Mouse (Mus musculus): ENCODE data around the gene P4hb. TPM values are rescaled to one million over a fixed set of nuclear protein-coding genes. Genes with fewer than 3 reads are reported as not detected.
"Not testable (repeated sequence)": the region's sequence is repeated elsewhere in the genome, so short reads cannot be mapped to it uniquely, and the experiment has no call there.

The P4hb gene
- polyA plus RNA-seq, 1 experiment from 2014 or later = 791 TPM

DNA sequence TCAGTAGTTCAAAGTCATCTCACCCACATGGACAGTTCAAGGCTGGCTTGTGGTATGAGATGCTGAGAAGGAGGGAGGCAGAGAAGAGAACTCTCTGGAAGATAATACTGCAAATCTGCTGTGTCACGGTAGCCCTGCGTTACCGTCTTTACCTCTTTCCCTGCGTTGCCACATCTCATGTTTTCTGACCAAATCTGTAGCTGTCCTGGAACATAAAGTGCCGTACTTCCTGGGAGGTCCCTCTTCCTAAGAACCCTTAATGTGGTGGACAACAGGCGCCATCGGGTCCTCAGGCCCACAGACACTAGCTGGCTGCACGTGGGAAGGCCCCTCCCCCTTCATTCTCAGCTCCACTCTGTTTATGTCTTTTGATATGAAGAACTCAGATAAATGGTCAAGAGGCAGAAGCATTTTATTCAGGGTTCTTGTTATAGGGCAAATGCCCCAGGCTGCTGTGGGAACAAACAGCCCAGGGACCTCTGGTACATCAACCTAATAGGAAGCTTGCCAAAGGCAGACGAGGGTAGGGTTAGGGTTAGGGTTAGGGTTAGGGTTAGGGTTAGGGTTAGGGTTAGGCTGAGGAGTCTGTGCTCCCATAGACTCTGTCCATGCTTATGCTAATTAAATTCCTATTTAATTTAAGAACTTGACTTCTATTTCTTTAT lies 45.2 kb downstream of the P4hb start:
- no peak overlapping the region for H3K9ac ChIP-seq
- no peak overlapping the region for H3K4me3 ChIP-seq
- ATAC-seq (ENCODE audit: low FRiP score, low read depth) = no peak
- no peaks in the 10 kb centered on the region for H3K9me3 ChIP-seq
- 80% methylated on average over 9 of the region's 9 CpGs for WGBS
- no peaks in the 10 kb centered on the region for H3K36me3 ChIP-seq
- H3K4me1 ChIP-seq = peaks cover 23% of the 10 kb centered on the region
- H3K4me2 ChIP-seq (replicated peaks) = no peak overlapping the region
- peaks cover 55% of the 10 kb centered on the region for H3K27me3 ChIP-seq
- no peak overlapping the region for H3K27ac ChIP-seq

DNA sequence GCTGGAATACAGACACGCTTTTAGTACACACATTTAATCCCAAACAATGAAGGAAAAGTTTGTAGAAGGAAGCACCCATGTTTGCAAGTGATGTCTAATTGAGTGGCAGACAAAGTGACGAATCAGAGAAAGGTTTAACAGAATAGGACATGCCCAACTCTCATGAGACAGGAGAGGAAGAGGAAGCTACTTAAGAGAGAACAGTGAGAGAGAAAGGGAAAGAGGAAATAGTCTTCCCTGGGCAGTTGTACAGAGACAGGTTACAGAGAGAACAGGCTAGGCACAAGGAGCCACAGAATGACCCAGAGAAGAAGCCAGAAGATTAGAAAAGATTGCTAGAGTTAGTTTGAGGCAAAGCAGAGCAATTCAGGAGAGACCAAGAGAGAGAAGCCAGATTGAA lies 47.1 kb downstream of the P4hb start:
- no peak for ATAC-seq (ENCODE audit: low FRiP score, low read depth)
- H3K9ac ChIP-seq = no peak overlapping the region
- peaks cover 11% of the 10 kb centered on the region for H3K4me1 ChIP-seq
- no peaks in the 10 kb centered on the region for H3K9me3 ChIP-seq
- 87% methylated on average over 2 of the region's 2 CpGs for WGBS
- no peak overlapping the region for H3K27ac ChIP-seq
- H3K27me3 ChIP-seq = peaks cover 36% of the 10 kb centered on the region
- H3K4me2 ChIP-seq (replicated peaks) = no peak overlapping the region
- no peak overlapping the region for H3K4me3 ChIP-seq
- H3K36me3 ChIP-seq = no peaks in the 10 kb centered on the region

DNA sequence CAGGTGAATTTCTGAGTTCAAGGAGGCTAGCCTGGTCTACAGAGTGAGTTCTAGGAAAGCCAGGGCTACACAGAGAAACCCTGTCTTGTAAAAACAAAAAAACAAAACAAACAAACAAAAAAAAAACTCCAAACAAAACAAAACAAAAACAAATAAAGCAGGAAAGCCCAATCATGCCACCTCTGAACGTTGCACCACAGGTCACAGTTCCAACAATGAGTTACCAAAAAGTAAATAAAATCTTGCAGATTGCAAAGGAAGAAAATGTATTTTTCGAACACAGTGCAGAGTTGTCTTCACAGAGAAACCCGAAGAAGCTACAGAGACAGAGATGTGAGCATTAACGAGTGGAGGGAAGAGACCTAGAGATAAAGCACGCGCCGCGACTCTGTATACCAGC lies 50.5 kb downstream of the P4hb start:
- Histone ChIP-seq H3K27me3 (peaks cover 2% of the 10 kb centered on the region; the same call in 1 of the 2 replicates), H3K9me3 (no peaks in the 10 kb centered on the region), H3K4me3 (no peak overlapping the region), H3K27ac (no peak overlapping the region), H3K36me3 (no peaks in the 10 kb centered on the region), H3K4me2 (replicated peaks) (no peak overlapping the region), H3K4me1 (peaks cover 11% of the 10 kb centered on the region), H3K9ac (no peak overlapping the region)
- 84% methylated on average over 8 of the region's 8 CpGs for WGBS
- ATAC-seq (ENCODE audit: low FRiP score, low read depth) = no peak

DNA sequence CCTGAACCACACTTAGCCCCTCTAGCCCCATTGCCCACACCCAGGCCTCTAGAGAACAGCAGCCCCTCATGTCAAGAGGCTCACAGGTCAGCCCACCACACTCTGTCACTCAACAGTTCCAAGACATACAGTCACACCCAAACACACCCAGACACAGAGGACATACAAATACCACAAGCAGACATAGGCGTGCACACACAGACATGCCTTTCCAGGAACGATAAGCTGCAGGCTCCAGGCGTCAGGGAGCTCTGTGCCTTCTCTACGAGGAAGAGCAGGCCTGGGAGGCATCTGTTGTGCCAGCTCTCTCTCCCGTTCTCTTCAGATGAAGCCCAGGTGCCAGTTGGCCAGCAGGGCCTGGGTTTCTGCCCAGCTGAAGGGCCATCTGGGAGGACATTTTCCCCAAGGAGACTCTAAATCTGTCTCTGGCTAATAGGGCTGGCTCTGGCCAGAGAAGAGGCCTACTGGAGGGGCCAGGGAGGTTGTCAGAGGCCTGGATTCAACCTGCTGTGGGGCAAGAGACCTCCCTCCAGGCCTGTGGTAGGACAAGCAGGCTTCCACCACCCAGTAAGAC lies 52.0 kb downstream of the P4hb start:
- no peak overlapping the region for H3K27ac ChIP-seq
- H3K4me2 ChIP-seq (replicated peaks) = no peak overlapping the region
- 76% methylated on average over 5 of the region's 5 CpGs for WGBS
- H3K4me3 ChIP-seq = no peak overlapping the region
- H3K27me3 ChIP-seq = no peaks in the 10 kb centered on the region
- no peaks in the 10 kb centered on the region for H3K9me3 ChIP-seq
- peak overlapping the region; percentile 19; the same call in 1 of the 2 replicates for H3K9ac ChIP-seq
- H3K4me1 ChIP-seq = peaks cover 11% of the 10 kb centered on the region
- H3K36me3 ChIP-seq = no peaks in the 10 kb centered on the region
- no peak for ATAC-seq (ENCODE audit: low FRiP score, low read depth)

DNA sequence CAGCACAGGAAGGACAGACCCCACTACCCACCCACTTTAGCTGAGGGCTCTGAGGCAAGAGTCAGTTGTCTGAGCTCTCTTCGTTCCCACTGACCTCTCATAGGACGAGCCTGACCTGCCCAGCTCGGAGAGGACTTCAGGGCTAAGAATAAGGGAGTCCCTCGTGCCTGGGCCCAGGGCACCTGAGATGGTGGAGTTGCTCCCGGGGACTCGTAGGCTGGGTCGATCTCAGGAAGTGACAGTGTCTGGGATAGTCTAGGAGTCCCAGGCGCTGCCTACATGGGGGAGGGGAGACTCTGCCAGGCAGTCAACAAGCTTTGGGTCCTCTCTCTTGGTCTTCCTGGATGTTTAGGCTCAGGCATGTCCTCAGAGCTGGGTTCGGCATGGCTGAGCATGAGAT lies 52.6 kb downstream of the P4hb start:
- H3K4me3 ChIP-seq = no peak overlapping the region
- peaks cover 11% of the 10 kb centered on the region for H3K4me1 ChIP-seq
- no peak overlapping the region for H3K4me2 ChIP-seq (replicated peaks)
- 74% methylated on average over 9 of the region's 9 CpGs for whole genome bisulfite sequencing
- H3K9ac ChIP-seq = no peak overlapping the region
- H3K27me3 ChIP-seq = no peaks in the 10 kb centered on the region
- ATAC-seq (ENCODE audit: low FRiP score, low read depth) = no peak
- no peaks in the 10 kb centered on the region for H3K36me3 ChIP-seq
- H3K27ac ChIP-seq = no peak overlapping the region
- no peaks in the 10 kb centered on the region for H3K9me3 ChIP-seq

DNA sequence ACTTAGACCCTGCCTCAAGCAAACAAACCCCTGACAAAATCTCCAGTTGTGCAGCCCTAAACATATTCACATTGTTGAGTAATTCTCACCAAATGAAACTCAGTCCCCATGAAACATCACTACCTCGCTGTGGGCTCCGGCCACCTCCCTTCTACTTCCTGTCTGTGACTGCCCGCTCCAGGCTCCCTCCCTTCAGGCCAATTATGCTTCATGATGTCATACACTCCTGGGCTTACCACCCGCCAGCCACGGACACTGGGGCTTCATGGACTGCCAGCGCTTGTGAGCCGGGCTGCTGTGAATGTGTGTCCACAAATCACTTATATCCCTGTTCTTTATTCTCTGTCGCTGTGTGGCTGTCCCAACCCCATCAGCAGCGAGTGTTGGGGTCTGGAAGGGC lies 53.3 kb downstream of the P4hb start:
- H3K27me3 ChIP-seq = no peaks in the 10 kb centered on the region
- peaks cover 11% of the 10 kb centered on the region for H3K4me1 ChIP-seq
- no peak for ATAC-seq (ENCODE audit: low FRiP score, low read depth)
- 24% methylated on average over 9 of the region's 9 CpGs for WGBS
- H3K27ac ChIP-seq = peak overlapping the region; percentile 3; the same call in 1 of the 2 replicates
- no peak overlapping the region for H3K4me3 ChIP-seq
- peak overlapping the region; percentile 13; the same call in 1 of the 2 replicates for H3K9ac ChIP-seq
- no peaks in the 10 kb centered on the region for H3K9me3 ChIP-seq
- H3K4me2 ChIP-seq (replicated peaks) = peak overlapping the region; percentile 31
- H3K36me3 ChIP-seq = no peaks in the 10 kb centered on the region

DNA sequence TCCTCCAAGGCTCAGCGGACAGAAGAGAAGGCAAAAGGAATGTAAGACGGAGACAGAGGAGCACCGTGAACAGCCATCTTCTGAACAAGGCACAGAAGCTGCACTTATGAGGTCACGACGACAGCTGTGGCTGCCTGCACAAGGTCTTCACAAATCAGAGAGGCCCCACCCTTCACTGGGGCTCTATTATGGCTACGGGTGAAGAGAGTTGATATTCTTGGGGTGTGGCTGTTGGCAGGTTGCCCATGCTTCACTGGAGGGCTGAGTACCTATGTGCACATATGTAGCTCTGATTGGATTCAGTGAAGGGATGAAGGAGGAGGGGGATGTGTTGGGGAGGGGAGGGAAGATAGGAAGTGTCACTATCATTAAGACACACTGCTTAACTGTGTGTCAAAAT lies 54.5 kb downstream of the P4hb start:
- ATAC-seq (ENCODE audit: low FRiP score, low read depth) = no peak
- Histone ChIP-seq H3K27ac (no peak overlapping the region), H3K4me2 (replicated peaks) (no peak overlapping the region), H3K36me3 (no peaks in the 10 kb centered on the region), H3K9ac (no peak overlapping the region), H3K4me1 (peaks cover 11% of the 10 kb centered on the region), H3K9me3 (no peaks in the 10 kb centered on the region), H3K4me3 (no peak overlapping the region), H3K27me3 (no peaks in the 10 kb centered on the region)
- WGBS = 69% methylated on average over 6 of the region's 6 CpGs

DNA sequence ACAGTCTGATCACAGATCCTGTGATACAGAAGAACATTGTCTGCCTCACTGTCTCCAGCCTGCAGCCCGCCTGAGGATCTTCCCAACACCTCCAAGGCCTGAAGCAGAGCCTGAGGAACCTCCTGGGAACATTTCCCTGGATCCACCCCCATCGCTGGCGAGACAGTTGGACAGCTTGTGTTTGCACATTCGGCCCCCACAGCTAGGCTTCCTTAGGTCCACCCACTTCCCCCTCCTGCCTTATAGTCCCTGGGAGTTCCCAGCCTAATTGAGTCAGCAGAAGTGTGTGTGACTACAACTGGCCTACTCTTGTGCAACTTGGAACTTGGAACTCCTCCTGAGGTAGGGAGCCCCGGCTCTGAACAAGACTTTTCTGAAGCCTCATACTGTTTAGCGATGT lies 55.0 kb downstream of the P4hb start:
- Histone ChIP-seq H3K9me3 (no peaks in the 10 kb centered on the region), H3K4me1 (peaks cover 11% of the 10 kb centered on the region), H3K27ac (no peak overlapping the region; the same call in 1 of the 2 replicates), H3K9ac (no peak overlapping the region), H3K36me3 (no peaks in the 10 kb centered on the region), H3K4me3 (no peak overlapping the region), H3K4me2 (replicated peaks) (no peak overlapping the region), H3K27me3 (no peaks in the 10 kb centered on the region)
- ATAC-seq (ENCODE audit: low FRiP score, low read depth) = no peak
- 68% methylated on average over 6 of the region's 6 CpGs for WGBS

DNA sequence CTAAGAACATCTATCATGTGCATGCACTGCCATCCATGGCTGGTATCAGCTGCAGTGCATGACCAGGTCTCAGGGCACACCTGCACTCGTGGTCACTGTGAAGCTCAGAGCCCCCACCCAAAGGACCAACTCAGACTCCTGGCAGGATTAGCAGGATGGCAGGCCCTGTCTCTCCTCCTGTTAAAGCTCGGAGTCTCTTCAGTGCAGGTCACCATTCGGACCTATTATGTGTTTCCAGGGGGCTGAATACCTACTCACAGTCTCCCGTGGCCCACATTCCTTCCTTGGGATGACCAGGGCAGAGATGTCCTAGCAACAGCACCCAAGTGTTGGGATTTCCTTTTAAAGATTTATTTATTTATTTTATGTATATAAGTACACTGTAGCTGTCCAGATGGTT lies 55.9 kb downstream of the P4hb start:
- no peaks in the 10 kb centered on the region for H3K9me3 ChIP-seq
- no peaks in the 10 kb centered on the region for H3K36me3 ChIP-seq
- no peak for ATAC-seq (ENCODE audit: low FRiP score, low read depth)
- no peak overlapping the region for H3K9ac ChIP-seq
- H3K27ac ChIP-seq = no peak overlapping the region
- H3K4me2 ChIP-seq (replicated peaks) = no peak overlapping the region
- no peaks in the 10 kb centered on the region for H3K27me3 ChIP-seq
- no peak overlapping the region for H3K4me3 ChIP-seq
- 79% methylated on average over 4 of the region's 4 CpGs for WGBS
- H3K4me1 ChIP-seq = peaks cover 11% of the 10 kb centered on the region

DNA sequence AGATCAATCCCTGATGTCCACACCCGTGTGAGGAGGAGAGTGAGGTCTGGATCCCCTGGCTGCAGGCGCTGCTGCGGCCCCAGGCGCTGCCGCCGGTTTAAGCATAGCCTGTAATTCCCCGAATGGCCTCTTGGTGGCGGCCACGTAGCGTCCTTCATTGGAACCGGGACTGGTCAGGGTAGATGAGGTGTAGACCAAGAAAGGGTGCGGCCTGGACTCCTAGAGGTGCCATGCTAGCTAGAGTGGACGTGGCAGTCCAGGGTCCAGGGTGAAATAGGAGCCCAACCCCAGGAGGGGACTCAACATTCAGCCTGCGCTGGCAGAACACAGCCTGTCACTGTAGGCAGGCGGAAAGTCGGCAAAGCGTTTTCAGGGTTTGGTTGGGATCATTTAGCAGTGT lies 57.4 kb downstream of the P4hb start:
- H3K9me3 ChIP-seq = no peaks in the 10 kb centered on the region
- H3K4me1 ChIP-seq = peaks cover 13% of the 10 kb centered on the region
- ATAC-seq (ENCODE audit: low FRiP score, low read depth) = 0 out of 2 replicates have a peak, but pooled peaks have one; percentile 52
- no peak overlapping the region for H3K4me2 ChIP-seq (replicated peaks)
- no peak overlapping the region for H3K27ac ChIP-seq
- H3K36me3 ChIP-seq = no peaks in the 10 kb centered on the region
- no peaks in the 10 kb centered on the region for H3K27me3 ChIP-seq
- H3K9ac ChIP-seq = no peak overlapping the region
- no peak overlapping the region for H3K4me3 ChIP-seq
- WGBS = 21% methylated on average over 17 of the region's 17 CpGs

DNA sequence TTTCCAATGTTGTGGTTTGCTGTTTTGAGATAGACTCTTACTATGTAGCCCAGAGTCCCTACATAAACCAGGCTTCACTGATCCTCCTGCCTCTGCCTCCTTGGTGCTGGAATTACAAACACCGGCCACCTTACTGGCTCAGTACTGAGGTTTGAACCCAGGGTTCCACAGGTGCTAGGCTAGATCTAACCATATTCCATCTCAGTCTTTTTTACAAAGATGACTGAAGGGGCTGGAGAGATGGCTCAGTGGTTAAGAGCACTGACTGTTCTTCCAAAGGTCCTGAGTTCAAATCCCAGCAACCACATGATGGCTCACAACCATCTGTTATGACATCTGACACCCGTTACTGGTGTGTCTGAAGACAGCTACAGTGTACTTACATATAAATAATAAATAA lies 58.8 kb downstream of the P4hb start:
- not testable (repeated sequence) for H3K4me1 ChIP-seq; H3K36me3 ChIP-seq; H3K9ac ChIP-seq; H3K27ac ChIP-seq; ATAC-seq (ENCODE audit: low FRiP score, low read depth); H3K4me3 ChIP-seq; H3K9me3 ChIP-seq; H3K27me3 ChIP-seq; H3K4me2 ChIP-seq (replicated peaks)
- 94% methylated on average over 2 of the region's 2 CpGs for WGBS

DNA sequence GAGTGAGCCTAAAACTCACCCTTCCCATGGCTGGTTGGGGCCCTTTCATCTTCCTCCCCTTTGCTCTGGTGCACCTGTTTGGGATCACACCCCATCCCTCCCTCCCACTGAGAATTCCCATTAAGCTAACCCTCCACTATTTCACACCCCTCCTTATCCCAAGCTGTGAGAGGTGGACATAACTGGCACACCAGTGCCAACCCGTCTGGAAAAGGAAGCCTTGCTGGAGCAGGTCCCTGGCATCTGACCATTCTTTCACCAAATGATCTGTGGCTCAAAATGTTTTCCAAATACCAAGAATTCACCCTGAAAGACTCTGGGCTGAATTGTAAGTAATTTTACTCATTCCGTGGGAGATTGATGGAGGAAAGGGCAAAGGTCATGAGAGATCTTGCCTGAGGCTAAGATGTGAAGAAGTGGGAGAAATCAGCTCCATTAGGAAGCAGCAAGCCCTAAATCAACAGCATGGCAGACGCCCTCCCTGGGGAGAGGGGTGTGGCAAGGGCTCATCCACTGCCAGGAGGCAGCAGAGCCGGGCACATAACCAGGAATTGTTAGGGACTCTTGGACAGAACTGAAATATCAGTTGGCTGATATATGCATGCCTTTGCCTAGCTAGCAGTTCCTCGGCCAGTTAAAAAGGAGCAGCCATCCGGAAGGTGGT lies 60.1 kb downstream of the P4hb start:
- Histone ChIP-seq H3K27ac (no peak overlapping the region), H3K27me3 (no peaks in the 10 kb centered on the region), H3K4me1 (peaks cover 8% of the 10 kb centered on the region), H3K36me3 (no peaks in the 10 kb centered on the region), H3K9ac (no peak overlapping the region), H3K9me3 (no peaks in the 10 kb centered on the region), H3K4me2 (replicated peaks) (no peak overlapping the region), H3K4me3 (no peak overlapping the region)
- ATAC-seq (ENCODE audit: low FRiP score, low read depth) = no peak
- WGBS = 29% methylated on average over 6 of the region's 6 CpGs
